Mouse (Mus musculus) heart, embryonic 12.5 days (tissue): Measurements from ENCODE around the gene Mrps18b. TPM values are rescaled to one million over a fixed set of nuclear protein-coding genes. Genes with fewer than 3 reads are reported as not detected.

ENCODE experiments used
- ATAC-seq: fragments of 200-750 bp; cut with Nextera tagmentation; 2 replicates; pipeline ENCODE4 v1.8.0; 2017; ENCODE audit warnings: moderate TSS enrichment, moderate library complexity; ENCODE audit not compliant: insufficient number of reproducible peaks, low FRiP score
- H3K27ac ChIP-seq: fragments of 300-500 bp; sonication (generic); 2 replicates; pipeline ENCODE4 v1.5.1; 2016; ENCODE audit warnings: mild to moderate bottlenecking, moderate library complexity; ENCODE audit not compliant: poor library complexity, severe bottlenecking
- H3K27me3 ChIP-seq: fragments of 300-500 bp; sonication (generic); replicated peaks from 2 replicates; pipeline ENCODE4 v1.6.1; 2016; ENCODE audit warnings: mild to moderate bottlenecking, moderate library complexity
- H3K36me3 ChIP-seq: fragments of 300-500 bp; sonication (generic); 2 replicates; pipeline ENCODE4 v1.6.1; 2016; ENCODE audit warnings: mild to moderate bottlenecking, moderate library complexity
- H3K4me1 ChIP-seq: fragments of 300-500 bp; sonication (generic); replicated peaks from 2 replicates; pipeline ENCODE4 v1.6.1; 2016; ENCODE audit warnings: mild to moderate bottlenecking
- H3K4me2 ChIP-seq: fragments of 300-500 bp; sonication (generic); 2 replicates; pipeline ENCODE4 v1.6.1; 2016; ENCODE audit warnings: mild to moderate bottlenecking, moderate library complexity
- H3K4me3 ChIP-seq: fragments of 300-500 bp; sonication (generic); 2 replicates; pipeline ENCODE4 v1.5.1; 2016; ENCODE audit warnings: mild to moderate bottlenecking
- H3K9ac ChIP-seq: fragments of 300-500 bp; sonication (generic); 2 replicates; pipeline ENCODE4 v1.6.1; 2016; ENCODE audit warnings: mild to moderate bottlenecking, moderate library complexity
- H3K9me3 ChIP-seq: fragments of 300-500 bp; sonication (generic); replicated peaks from 2 replicates; pipeline ENCODE4 v1.6.1; 2016; ENCODE audit warnings: mild to moderate bottlenecking, moderate library complexity
- WGBS: fragments of 180-500 bp; shearing (Covaris S2); methylation state at CpG from one replicate; pipeline ENCODE4 v1.1.7; 2016; 5-methylcytosine and 5-hydroxymethylcytosine counted together
- polyA plus RNA-seq: library from polyadenylated mRNA; unstranded; fragments of >200 nt; fragmentation: Nextera tagmentation; extraction: Ambion mirVana; gene quantifications from 2 replicates; pipeline ENCODE4 v1.2.1, GENCODE M21; 2016

The Mrps18b gene
- polyA plus RNA-seq, 1 experiment from 2014 or later: 72.7 TPM

- H3K4me3 ChIP-seq: peak overlapping the region; percentile 78
- H3K4me1 ChIP-seq: peaks cover 58% of the 10 kb centered on the region
- ATAC-seq: no peak
- no peaks in the 10 kb centered on the region; the same call in 1 of the 2 replicates for H3K9me3 ChIP-seq
- peak overlapping the region; percentile 91 for H3K9ac ChIP-seq
- peak overlapping the region; percentile 94 for H3K4me2 ChIP-seq
- H3K36me3 ChIP-seq: peaks cover 39% of the 10 kb centered on the region
- H3K27ac ChIP-seq: peak overlapping the region; percentile 96
- H3K27me3 ChIP-seq: no peaks in the 10 kb centered on the region
- 55% methylated on average over 8 of the region's 8 CpGs for WGBS
Measured at GRCm38 (mm10) chr17:35870884-35871696, 45.1 kb downstream of the Mrps18b start.

- H3K36me3 ChIP-seq: peaks cover 34% of the 10 kb centered on the region
- H3K4me1 ChIP-seq: peaks cover 58% of the 10 kb centered on the region
- H3K4me3 ChIP-seq: peak overlapping the region; percentile 78
- H3K27me3 ChIP-seq: no peaks in the 10 kb centered on the region
- H3K4me2 ChIP-seq: peak overlapping the region; percentile 94
- H3K9me3 ChIP-seq: no peaks in the 10 kb centered on the region; the same call in 1 of the 2 replicates
- peak overlapping the region; percentile 96 for H3K27ac ChIP-seq
- ATAC-seq: peak; percentile 19; the same call in 1 of the 2 replicates
- H3K9ac ChIP-seq: peak overlapping the region; percentile 91
- 34% methylated on average over 9 of the region's 9 CpGs for WGBS
Measured at GRCm38 (mm10) chr17:35870151-35870883, 45.9 kb downstream of the Mrps18b start.

GRCm38 (mm10) chr17:35869346-35870067 lies 46.7 kb downstream of the Mrps18b start:
- no peaks in the 10 kb centered on the region for H3K27me3 ChIP-seq
- H3K4me1 ChIP-seq: peaks cover 66% of the 10 kb centered on the region
- H3K36me3 ChIP-seq: peaks cover 26% of the 10 kb centered on the region
- WGBS: 4% methylated on average over 7 of the region's 7 CpGs
- ATAC-seq: peak; percentile 18; the same call in 1 of the 2 replicates
- H3K4me2 ChIP-seq: peak overlapping the region; percentile 94
- H3K27ac ChIP-seq: peak overlapping the region; percentile 96
- peak overlapping the region; percentile 78 for H3K4me3 ChIP-seq
- H3K9me3 ChIP-seq: no peaks in the 10 kb centered on the region; the same call in 1 of the 2 replicates
- peak overlapping the region; percentile 91 for H3K9ac ChIP-seq

- ATAC-seq: no peak
- Histone ChIP-seq H3K9me3 (no peaks in the 10 kb centered on the region; the same call in 1 of the 2 replicates), H3K9ac (peak overlapping the region; percentile 91), H3K4me3 (peak overlapping the region; percentile 78), H3K27ac (peak overlapping the region; percentile 96), H3K4me2 (peak overlapping the region; percentile 94), H3K36me3 (peaks cover 20% of the 10 kb centered on the region), H3K4me1 (peaks cover 68% of the 10 kb centered on the region), H3K27me3 (no peaks in the 10 kb centered on the region)
- WGBS: 3% methylated on average over 7 of the region's 7 CpGs
Measured at GRCm38 (mm10) chr17:35868961-35869345, 47.2 kb downstream of the Mrps18b start.

GRCm38 (mm10) chr17:35868165-35868820 lies 47.9 kb downstream of the Mrps18b start:
- 23% methylated on average over 16 of the region's 17 CpGs for WGBS
- peak overlapping the region; percentile 96 for H3K27ac ChIP-seq
- no peaks in the 10 kb centered on the region for H3K27me3 ChIP-seq
- peak overlapping the region; percentile 94 for H3K4me2 ChIP-seq
- peaks cover 19% of the 10 kb centered on the region for H3K36me3 ChIP-seq
- H3K9me3 ChIP-seq: no peaks in the 10 kb centered on the region; the same call in 1 of the 2 replicates
- peak overlapping the region; percentile 78 for H3K4me3 ChIP-seq
- ATAC-seq: no peak
- peak overlapping the region; percentile 91 for H3K9ac ChIP-seq
- peaks cover 64% of the 10 kb centered on the region for H3K4me1 ChIP-seq

GRCm38 (mm10) chr17:35866911-35867890 lies 49.0 kb downstream of the Mrps18b start:
- peak overlapping the region; percentile 78 for H3K4me3 ChIP-seq
- H3K27ac ChIP-seq: peak overlapping the region; percentile 96
- H3K27me3 ChIP-seq: no peaks in the 10 kb centered on the region
- peaks cover 59% of the 10 kb centered on the region for H3K4me1 ChIP-seq
- WGBS: 6% methylated on average over 26 of the region's 26 CpGs
- peak overlapping the region; percentile 91 for H3K9ac ChIP-seq
- H3K4me2 ChIP-seq: peak overlapping the region; percentile 94
- H3K36me3 ChIP-seq: peaks cover 11% of the 10 kb centered on the region
- H3K9me3 ChIP-seq: no peaks in the 10 kb centered on the region; the same call in 1 of the 2 replicates
- no peak for ATAC-seq

- peak; percentile 61 for ATAC-seq
- peak overlapping the region; percentile 94 for H3K4me2 ChIP-seq
- H3K9me3 ChIP-seq: no peaks in the 10 kb centered on the region; the same call in 1 of the 2 replicates
- under 1% methylated on average over 37 of the region's 38 CpGs for WGBS
- H3K4me3 ChIP-seq: peak overlapping the region; percentile 78
- no peaks in the 10 kb centered on the region for H3K27me3 ChIP-seq
- peak overlapping the region; percentile 91 for H3K9ac ChIP-seq
- H3K4me1 ChIP-seq: peaks cover 54% of the 10 kb centered on the region
- H3K27ac ChIP-seq: peak overlapping the region; percentile 96
- H3K36me3 ChIP-seq: peaks cover 4% of the 10 kb centered on the region
Measured at GRCm38 (mm10) chr17:35866281-35866831, 49.8 kb downstream of the Mrps18b start.

GRCm38 (mm10) chr17:35865481-35866280 lies 50.5 kb downstream of the Mrps18b start, which contains the start of gene Ppp1r18:
Gene Ppp1r18 (plus strand): TSS chr17:35865593.
- no peaks in the 10 kb centered on the region for H3K9me3 ChIP-seq
- no peaks in the 10 kb centered on the region for H3K27me3 ChIP-seq
- H3K4me1 ChIP-seq: peaks cover 49% of the 10 kb centered on the region
- H3K27ac ChIP-seq: peak within 1 kb of the TSS; percentile 96
- H3K36me3 ChIP-seq: no peaks in the 10 kb centered on the region; the same call in 1 of the 2 replicates
- peak within 1 kb of the TSS; percentile 94 for H3K4me2 ChIP-seq
- under 1% methylated on average over 47 of the region's 48 CpGs for WGBS
- peak; percentile 75 for ATAC-seq
- H3K9ac ChIP-seq: peak within 1 kb of the TSS; percentile 91
- H3K4me3 ChIP-seq: peak within 1 kb of the TSS; percentile 78
